Mouse (Mus musculus) embryonic facial prominence, embryonic 12.5 days (tissue): Measurements from ENCODE around the gene Usp32. TPM values are rescaled to one million over a fixed set of nuclear protein-coding genes. Genes with fewer than 3 reads are reported as not detected.

ENCODE experiments used
- ATAC-seq: fragments of 200-750 bp; cut with Nextera tagmentation; 2 replicates; pipeline ENCODE4 v1.8.0; 2017; ENCODE audit not compliant: insufficient number of reproducible peaks, insufficient read depth, low FRiP score, low TSS enrichment
- H3K27ac ChIP-seq: fragments of 300-500 bp; sonication (generic); 2 replicates; pipeline ENCODE4 v1.5.1; 2016; ENCODE audit warnings: mild to moderate bottlenecking
- H3K27me3 ChIP-seq: fragments of 300-500 bp; sonication (generic); 2 replicates; pipeline ENCODE4 v1.6.1; 2016; ENCODE audit warnings: mild to moderate bottlenecking, moderate library complexity
- H3K36me3 ChIP-seq: fragments of 300-500 bp; sonication (generic); 2 replicates; pipeline ENCODE4 v1.6.1; 2016; ENCODE audit warnings: mild to moderate bottlenecking
- H3K4me1 ChIP-seq: fragments of 300-500 bp; sonication (generic); 2 replicates; pipeline ENCODE4 v1.6.1; 2016
- H3K4me2 ChIP-seq: fragments of 300-500 bp; sonication (generic); replicated peaks from 2 replicates; pipeline ENCODE4 v1.6.1; 2016; ENCODE audit warnings: mild to moderate bottlenecking, moderate library complexity
- H3K4me3 ChIP-seq: fragments of 300-500 bp; sonication (generic); 2 replicates; pipeline ENCODE4 v1.5.1; 2016; ENCODE audit warnings: mild to moderate bottlenecking
- H3K9ac ChIP-seq: fragments of 300-500 bp; sonication (generic); 2 replicates; pipeline ENCODE4 v1.6.1; 2016; ENCODE audit warnings: mild to moderate bottlenecking, moderate library complexity
- H3K9me3 ChIP-seq: fragments of 300-500 bp; sonication (generic); 2 replicates; pipeline ENCODE4 v1.6.1; 2016; ENCODE audit warnings: mild to moderate bottlenecking, moderate library complexity
- whole genome bisulfite sequencing: fragments of 180-500 bp; shearing (Covaris S2); methylation state at CpG from one replicate; pipeline ENCODE4 v1.1.7; 2016; 5-methylcytosine and 5-hydroxymethylcytosine counted together
- polyA plus RNA-seq: library from polyadenylated mRNA; unstranded; fragments of >200 nt; fragmentation: Nextera tagmentation; extraction: Ambion mirVana; gene quantifications from 2 replicates; pipeline ENCODE4 v1.2.1, GENCODE M21; 2016

Gene Usp32
- polyA plus RNA-seq, 1 experiment from 2014 or later, result 6.8 TPM

GRCm38 (mm10) chr11:84959701-84960181 lies 180.2 kb downstream of the Usp32 start:
- Histone ChIP-seq H3K9me3 (no peaks in the 10 kb centered on the region), H3K4me3 (no peak overlapping the region), H3K27me3 (peaks cover 45% of the 10 kb centered on the region), H3K9ac (no peak overlapping the region), H3K27ac (no peak overlapping the region), H3K4me2 (no peak overlapping the region), H3K36me3 (no peaks in the 10 kb centered on the region), H3K4me1 (peaks cover 17% of the 10 kb centered on the region)
- WGBS, result 2% methylated on average over 9 of the region's 9 CpGs
- ATAC-seq, result no peak

- Histone ChIP-seq H3K36me3 (no peaks in the 10 kb centered on the region), H3K27ac (no peak overlapping the region), H3K4me1 (peaks cover 17% of the 10 kb centered on the region), H3K9ac (no peak overlapping the region), H3K9me3 (no peaks in the 10 kb centered on the region), H3K4me3 (no peak overlapping the region), H3K4me2 (no peak overlapping the region), H3K27me3 (peaks cover 45% of the 10 kb centered on the region)
- 26% methylated on average over 5 of the region's 5 CpGs for WGBS
- no peak for ATAC-seq
Measured at GRCm38 (mm10) chr11:84959181-84959580, 180.8 kb downstream of the Usp32 start.

GRCm38 (mm10) chr11:84958271-84958630 lies 181.7 kb downstream of the Usp32 start:
- WGBS, result 3% methylated on average over 11 of the region's 11 CpGs

GRCm38 (mm10) chr11:84957591-84958270 lies 182.2 kb downstream of the Usp32 start, which contains the start of gene Car4:
Gene Car4 (plus strand): TSS chr11:84957786.
- no peaks in the 10 kb centered on the region for H3K9me3 ChIP-seq
- peaks cover 45% of the 10 kb centered on the region for H3K27me3 ChIP-seq
- H3K9ac ChIP-seq, result peak within 1 kb of the TSS; percentile 10; the same call in 1 of the 2 replicates
- no peaks in the 10 kb centered on the region for H3K36me3 ChIP-seq
- H3K4me3 ChIP-seq, result peak within 1 kb of the TSS; percentile 33
- no peak within 1 kb of the TSS for H3K27ac ChIP-seq
- WGBS, result 1% methylated on average over 49 of the region's 49 CpGs
- H3K4me2 ChIP-seq, result peak within 1 kb of the TSS; percentile 49
- ATAC-seq, result no peak
- H3K4me1 ChIP-seq, result peaks cover 17% of the 10 kb centered on the region

More at GRCm38 (mm10) chr11:84958271-84958630, 181.7 kb downstream of the Usp32 start:
- no peak for ATAC-seq
- Histone ChIP-seq H3K36me3 (no peaks in the 10 kb centered on the region), H3K4me3 (peak overlapping the region; percentile 33), H3K9ac (no peak overlapping the region), H3K9me3 (no peaks in the 10 kb centered on the region), H3K4me1 (peaks cover 17% of the 10 kb centered on the region), H3K27me3 (peaks cover 45% of the 10 kb centered on the region), H3K4me2 (peak overlapping the region; percentile 49), H3K27ac (no peak overlapping the region)

GRCm38 (mm10) chr11:84957171-84957570 lies 182.8 kb downstream of the Usp32 start:
- Histone ChIP-seq H3K9me3 (no peaks in the 10 kb centered on the region), H3K27me3 (peaks cover 45% of the 10 kb centered on the region), H3K36me3 (no peaks in the 10 kb centered on the region), H3K4me2 (peak overlapping the region; percentile 49), H3K27ac (no peak overlapping the region), H3K4me3 (peak overlapping the region; percentile 33), H3K9ac (0 out of 2 replicates have a peak overlapping the region, but pooled peaks have one; percentile 10), H3K4me1 (peaks cover 17% of the 10 kb centered on the region)
- WGBS, result 7% methylated on average over 15 of the region's 15 CpGs
- no peak for ATAC-seq

GRCm38 (mm10) chr11:84956400-84956799 lies 183.6 kb downstream of the Usp32 start:
- no peak for ATAC-seq
- H3K9ac ChIP-seq, result no peak overlapping the region
- WGBS, result 36% methylated on average over 5 of the region's 5 CpGs
- H3K9me3 ChIP-seq, result no peaks in the 10 kb centered on the region
- no peaks in the 10 kb centered on the region for H3K36me3 ChIP-seq
- peaks cover 45% of the 10 kb centered on the region for H3K27me3 ChIP-seq
- no peak overlapping the region for H3K27ac ChIP-seq
- H3K4me3 ChIP-seq, result no peak overlapping the region
- peaks cover 17% of the 10 kb centered on the region for H3K4me1 ChIP-seq
- no peak overlapping the region for H3K4me2 ChIP-seq

GRCm38 (mm10) chr11:84952611-84953010 lies 187.3 kb downstream of the Usp32 start:
- Histone ChIP-seq H3K4me2 (no peak overlapping the region), H3K9ac (no peak overlapping the region), H3K4me3 (no peak overlapping the region), H3K36me3 (no peaks in the 10 kb centered on the region), H3K4me1 (peaks cover 3% of the 10 kb centered on the region; the same call in 1 of the 2 replicates), H3K9me3 (no peaks in the 10 kb centered on the region), H3K27me3 (peaks cover 19% of the 10 kb centered on the region), H3K27ac (no peak overlapping the region)
- 58% methylated on average over 2 of the region's 2 CpGs for WGBS
- no peak for ATAC-seq

GRCm38 (mm10) chr11:84948526-84948925 lies 191.4 kb downstream of the Usp32 start:
- no peak overlapping the region for H3K4me3 ChIP-seq
- 52% methylated on average over 3 of the region's 3 CpGs for WGBS
- H3K27ac ChIP-seq, result no peak overlapping the region
- no peak for ATAC-seq
- H3K36me3 ChIP-seq, result no peaks in the 10 kb centered on the region
- H3K9ac ChIP-seq, result no peak overlapping the region
- H3K27me3 ChIP-seq, result peaks cover 19% of the 10 kb centered on the region
- 0 out of 2 replicates have a peak, but pooled peaks cover 6% of the 10 kb centered on the region for H3K4me1 ChIP-seq
- H3K9me3 ChIP-seq, result no peaks in the 10 kb centered on the region
- no peak overlapping the region for H3K4me2 ChIP-seq

- H3K4me2 ChIP-seq, result no peak overlapping the region
- H3K27ac ChIP-seq, result no peak overlapping the region
- no peaks in the 10 kb centered on the region for H3K9me3 ChIP-seq
- WGBS, result 45% methylated on average over 3 of the region's 3 CpGs
- no peak overlapping the region for H3K9ac ChIP-seq
- no peak for ATAC-seq
- no peaks in the 10 kb centered on the region for H3K36me3 ChIP-seq
- H3K27me3 ChIP-seq, result peaks cover 19% of the 10 kb centered on the region
- 0 out of 2 replicates have a peak, but pooled peaks cover 6% of the 10 kb centered on the region for H3K4me1 ChIP-seq
- H3K4me3 ChIP-seq, result no peak overlapping the region
Measured at GRCm38 (mm10) chr11:84948114-84948513, 191.8 kb downstream of the Usp32 start.

GRCm38 (mm10) chr11:84947206-84947605 lies 192.8 kb downstream of the Usp32 start:
- Histone ChIP-seq H3K36me3 (no peaks in the 10 kb centered on the region), H3K9me3 (no peaks in the 10 kb centered on the region), H3K27ac (no peak overlapping the region), H3K4me2 (no peak overlapping the region), H3K27me3 (peaks cover 19% of the 10 kb centered on the region), H3K4me3 (no peak overlapping the region), H3K4me1 (0 out of 2 replicates have a peak, but pooled peaks cover 6% of the 10 kb centered on the region), H3K9ac (no peak overlapping the region)
- 76% methylated on average over 6 of the region's 6 CpGs for WGBS
- no peak for ATAC-seq

GRCm38 (mm10) chr11:84945841-84946240 lies 194.1 kb downstream of the Usp32 start:
- Histone ChIP-seq H3K9me3 (no peaks in the 10 kb centered on the region), H3K27me3 (peaks cover 19% of the 10 kb centered on the region), H3K27ac (no peak overlapping the region), H3K9ac (no peak overlapping the region), H3K4me3 (no peak overlapping the region), H3K4me1 (0 out of 2 replicates have a peak, but pooled peaks cover 6% of the 10 kb centered on the region), H3K4me2 (no peak overlapping the region), H3K36me3 (no peaks in the 10 kb centered on the region)
- 42% methylated on average over 3 of the region's 3 CpGs for WGBS
- no peak for ATAC-seq
